Mouse (Mus musculus) brain, embryonic 14.5 days (tissue): Measurements from ENCODE around the gene Abcf2.

Experiments used
- CTCF ChIP-seq: fragments of 200-500 bp; IDR thresholded peaks from 2 replicates; pipeline ENCODE4 v1.5.1; 2012; ENCODE audit warnings: inconsistent platforms, mild to moderate bottlenecking, moderate library complexity, borderline replicate concordance; ENCODE audit not compliant: insufficient read depth, insufficient read length; ENCODE audit errors: extremely low read depth
- POLR2A ChIP-seq: fragments of 200-500 bp; IDR thresholded peaks from 2 replicates; pipeline ENCODE4 v1.6.1; 2012; ENCODE audit warnings: mild to moderate bottlenecking, inconsistent platforms, borderline replicate concordance; ENCODE audit not compliant: poor library complexity, insufficient read depth, insufficient read length, severe bottlenecking; ENCODE audit errors: extremely low read depth

DNA sequence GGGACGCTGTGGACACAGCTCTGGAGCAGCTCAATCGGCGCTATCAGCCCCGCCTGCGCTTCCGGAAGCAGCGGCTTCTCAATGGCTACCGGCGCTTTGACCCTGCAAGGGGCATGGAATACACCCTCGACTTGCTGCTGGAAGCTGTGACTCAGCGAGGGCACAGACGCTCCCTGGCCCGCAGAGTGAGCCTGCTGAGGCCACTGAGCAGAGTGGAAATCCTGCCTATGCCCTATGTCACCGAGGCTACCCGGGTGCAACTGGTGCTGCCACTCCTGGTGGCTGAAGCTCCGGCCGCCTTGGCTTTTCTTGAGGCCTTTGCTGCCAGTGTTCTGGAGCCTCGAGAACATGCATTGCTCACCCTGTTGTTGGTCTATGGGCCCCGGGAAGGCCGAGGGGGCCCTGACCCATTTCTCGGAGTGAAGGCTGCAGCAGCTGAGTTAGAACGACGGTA, 14.0 kb upstream of the Abcf2 start:
- no peak for TF ChIP-seq CTCF
- no peak for TF ChIP-seq POLR2A
